Mouse (Mus musculus) heart, embryonic 13.5 days (tissue): ENCODE data around the gene Galt. TPM values are rescaled to one million over a fixed set of nuclear protein-coding genes. Genes with fewer than 3 reads are reported as not detected.

Experiments used
- ATAC-seq: fragments of 200-750 bp; cut with Nextera tagmentation; 2 replicates; pipeline ENCODE4 v1.8.0; 2017; ENCODE audit warnings: moderate TSS enrichment; ENCODE audit not compliant: insufficient number of reproducible peaks, low FRiP score, low TSS enrichment; ENCODE audit errors: extremely low read depth
- H3K27ac ChIP-seq: fragments of 300-500 bp; sonication (generic); replicated peaks from 2 replicates; pipeline ENCODE4 v1.5.1; 2015; ENCODE audit warnings: moderate library complexity, mild to moderate bottlenecking, inconsistent platforms
- H3K27me3 ChIP-seq: fragments of 300-500 bp; sonication (generic); replicated peaks from 2 replicates; pipeline ENCODE4 v1.6.1; 2015; ENCODE audit warnings: mild to moderate bottlenecking, inconsistent platforms
- H3K36me3 ChIP-seq: fragments of 300-500 bp; sonication (generic); 2 replicates; pipeline ENCODE4 v1.6.1; 2015; ENCODE audit warnings: mild to moderate bottlenecking, inconsistent platforms
- H3K4me1 ChIP-seq: fragments of 300-500 bp; sonication (generic); 2 replicates; pipeline ENCODE4 v1.6.1; 2015; ENCODE audit warnings: inconsistent platforms
- H3K4me2 ChIP-seq: fragments of 300-500 bp; sonication (generic); 2 replicates; pipeline ENCODE4 v1.6.1; 2015; ENCODE audit warnings: inconsistent platforms, mild to moderate bottlenecking, moderate library complexity
- H3K4me3 ChIP-seq: fragments of 300-500 bp; sonication (generic); 2 replicates; pipeline ENCODE4 v1.5.1; 2015; ENCODE audit warnings: moderate library complexity, mild to moderate bottlenecking, inconsistent platforms
- H3K9ac ChIP-seq: fragments of 300-500 bp; sonication (generic); 2 replicates; pipeline ENCODE4 v1.6.1; 2015; ENCODE audit warnings: inconsistent platforms, mild to moderate bottlenecking, moderate library complexity
- H3K9me3 ChIP-seq: fragments of 300-500 bp; sonication (generic); 2 replicates; pipeline ENCODE4 v1.6.1; 2016; ENCODE audit warnings: inconsistent platforms
- WGBS: fragments of 180-500 bp; shearing (Covaris S2); methylation state at CpG from one replicate; pipeline ENCODE4 v1.1.7; 2015; ENCODE audit warnings: mixed read lengths; 5-methylcytosine and 5-hydroxymethylcytosine counted together
- polyA plus RNA-seq: library from polyadenylated mRNA; unstranded; fragments of >200 nt; fragmentation: Nextera tagmentation; extraction: Ambion mirVana; gene quantifications from 2 replicates; pipeline ENCODE4 v1.2.1, GENCODE M21; 2015

Gene Galt
- polyA plus RNA-seq, 1 experiment from 2014 or later: 54.1 TPM

DNA sequence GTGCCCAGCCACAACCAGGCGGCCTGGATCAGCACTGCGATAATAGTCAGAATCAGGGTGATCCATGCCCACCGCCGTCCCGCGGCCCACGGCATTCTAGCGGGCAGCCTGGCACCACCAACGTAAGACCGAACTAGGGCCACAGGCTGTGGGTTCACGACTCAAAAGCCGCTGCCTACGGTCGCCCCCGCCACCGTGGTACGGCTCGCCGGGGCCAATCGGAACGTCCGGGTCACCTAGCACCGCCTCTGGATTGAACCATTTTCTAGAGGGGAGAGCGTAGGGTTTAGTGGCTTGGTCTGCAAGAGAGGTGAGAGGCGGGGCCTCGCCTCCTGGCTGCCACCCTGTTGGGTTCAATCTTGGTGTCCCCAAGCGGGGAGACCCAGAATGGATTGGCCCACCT lies 13.9 kb upstream of the Galt start:
- ATAC-seq: peak; percentile 89
- WGBS: under 1% methylated on average over 27 of the region's 27 CpGs

GRCm38 (mm10) chr4:41744131-41744530 lies 10.9 kb upstream of the Galt start:
- Histone ChIP-seq H3K9ac (no peak overlapping the region), H3K4me3 (no peak overlapping the region), H3K36me3 (peaks cover 35% of the 10 kb centered on the region), H3K4me2 (no peak overlapping the region), H3K27me3 (no peaks in the 10 kb centered on the region; the same call in 1 of the 2 replicates), H3K4me1 (peaks cover 16% of the 10 kb centered on the region), H3K27ac (no peak overlapping the region), H3K9me3 (peaks cover 13% of the 10 kb centered on the region)
- ATAC-seq: no peak
- WGBS: 60% methylated on average over 2 of the region's 2 CpGs

More for the DNA sequence above, 13.9 kb upstream of the Galt start:
- Histone ChIP-seq H3K9me3 (peaks cover 4% of the 10 kb centered on the region), H3K4me3 (peak overlapping the region; percentile 68), H3K9ac (peak overlapping the region; percentile 83), H3K36me3 (peaks cover 19% of the 10 kb centered on the region), H3K4me1 (peaks cover 16% of the 10 kb centered on the region), H3K4me2 (peak overlapping the region; percentile 94), H3K27me3 (no peaks in the 10 kb centered on the region; the same call in 1 of the 2 replicates), H3K27ac (peak overlapping the region; percentile 79)

DNA sequence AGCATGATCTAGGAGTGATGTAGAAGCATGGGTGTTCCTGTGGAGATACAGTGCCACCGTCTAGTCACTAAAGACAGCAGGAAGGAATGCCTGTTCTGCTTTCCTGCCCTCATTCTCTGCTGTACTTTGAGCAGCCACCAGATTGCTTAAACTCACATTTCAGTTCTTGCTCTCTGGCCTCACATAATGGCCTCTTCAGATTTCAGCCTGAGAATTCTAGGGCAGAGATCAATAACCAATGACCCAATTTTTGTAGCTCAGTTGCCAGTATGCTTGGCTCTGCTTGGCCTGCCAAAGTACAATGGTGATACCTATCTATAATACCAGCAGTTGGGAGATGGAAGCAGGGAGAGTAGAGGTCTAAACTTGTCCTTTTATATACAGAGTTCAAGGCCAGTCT lies 10.0 kb upstream of the Galt start:
- Histone ChIP-seq H3K4me1 (peaks cover 10% of the 10 kb centered on the region), H3K4me2 (no peak overlapping the region), H3K9me3 (peaks cover 13% of the 10 kb centered on the region), H3K9ac (no peak overlapping the region), H3K27ac (no peak overlapping the region), H3K27me3 (no peaks in the 10 kb centered on the region; the same call in 1 of the 2 replicates), H3K36me3 (peaks cover 31% of the 10 kb centered on the region), H3K4me3 (no peak overlapping the region)
- WGBS: 52% methylated on average over 1 of the region's 1 CpGs
- ATAC-seq: no peak

- Histone ChIP-seq H3K9ac (peak within 1 kb of the TSS; percentile 87), H3K27me3 (no peaks in the 10 kb centered on the region), H3K4me1 (peaks cover 42% of the 10 kb centered on the region), H3K27ac (peak within 1 kb of the TSS; percentile 94), H3K4me2 (peak within 1 kb of the TSS; percentile 78), H3K4me3 (peak within 1 kb of the TSS; percentile 76), H3K9me3 (no peaks in the 10 kb centered on the region), H3K36me3 (peaks cover 24% of the 10 kb centered on the region)
- peak; percentile 69 for ATAC-seq
- WGBS: under 1% methylated on average over 57 of the region's 57 CpGs
These were observed 594 bp downstream of the Galt start, which contains the start of gene Sigmar1 for GRCm38 (mm10) chr4:41755338-41756305. Gene Sigmar1 (minus strand): TSS chr4:41756157.

- 66% methylated on average over 8 of the region's 8 CpGs for WGBS
- H3K27ac ChIP-seq: peak overlapping the region; percentile 94
- no peaks in the 10 kb centered on the region for H3K27me3 ChIP-seq
- ATAC-seq: no peak
- H3K4me3 ChIP-seq: peak overlapping the region; percentile 76
- H3K4me1 ChIP-seq: peaks cover 50% of the 10 kb centered on the region
- H3K9ac ChIP-seq: peak overlapping the region; percentile 87
- no peaks in the 10 kb centered on the region for H3K9me3 ChIP-seq
- H3K36me3 ChIP-seq: peaks cover 24% of the 10 kb centered on the region
- H3K4me2 ChIP-seq: peak overlapping the region; percentile 78
These were observed 1.4 kb downstream of the Galt start for GRCm38 (mm10) chr4:41756440-41756839.

- ATAC-seq: no peak
- Histone ChIP-seq H3K27me3 (no peaks in the 10 kb centered on the region), H3K9ac (no peak overlapping the region), H3K4me3 (no peak overlapping the region), H3K9me3 (no peaks in the 10 kb centered on the region), H3K4me1 (peaks cover 59% of the 10 kb centered on the region), H3K36me3 (peaks cover 24% of the 10 kb centered on the region), H3K4me2 (no peak overlapping the region), H3K27ac (no peak overlapping the region)
- 82% methylated on average over 13 of the region's 13 CpGs for WGBS
These were observed 2.3 kb downstream of the Galt start for GRCm38 (mm10) chr4:41757321-41757720.

DNA sequence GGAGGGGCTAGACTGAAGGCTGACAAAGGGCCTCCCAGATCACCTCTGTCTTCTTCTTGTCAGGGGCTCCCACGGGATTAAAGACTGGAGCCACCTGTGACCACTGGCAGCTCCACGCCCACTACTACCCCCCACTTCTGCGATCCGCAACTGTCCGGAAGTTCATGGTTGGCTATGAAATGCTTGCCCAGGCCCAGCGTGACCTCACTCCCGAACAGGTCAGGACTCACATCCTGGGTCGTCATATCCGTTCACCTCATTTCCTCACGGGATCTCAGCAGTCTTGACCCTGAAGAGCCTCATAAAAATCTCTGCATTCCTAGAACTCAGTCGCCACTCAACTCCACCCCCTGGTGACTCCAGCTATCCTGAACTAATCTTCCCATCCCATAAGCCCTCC lies 3.0 kb downstream of the Galt start:
- ATAC-seq: no peak
- 81% methylated on average over 11 of the region's 11 CpGs for WGBS
- no peak overlapping the region for H3K4me3 ChIP-seq
- H3K9ac ChIP-seq: peak overlapping the region; percentile 4; the same call in 1 of the 2 replicates
- H3K4me1 ChIP-seq: peaks cover 66% of the 10 kb centered on the region
- no peak overlapping the region for H3K4me2 ChIP-seq
- no peaks in the 10 kb centered on the region for H3K9me3 ChIP-seq
- H3K36me3 ChIP-seq: peaks cover 24% of the 10 kb centered on the region
- H3K27me3 ChIP-seq: no peaks in the 10 kb centered on the region
- no peak overlapping the region for H3K27ac ChIP-seq

DNA sequence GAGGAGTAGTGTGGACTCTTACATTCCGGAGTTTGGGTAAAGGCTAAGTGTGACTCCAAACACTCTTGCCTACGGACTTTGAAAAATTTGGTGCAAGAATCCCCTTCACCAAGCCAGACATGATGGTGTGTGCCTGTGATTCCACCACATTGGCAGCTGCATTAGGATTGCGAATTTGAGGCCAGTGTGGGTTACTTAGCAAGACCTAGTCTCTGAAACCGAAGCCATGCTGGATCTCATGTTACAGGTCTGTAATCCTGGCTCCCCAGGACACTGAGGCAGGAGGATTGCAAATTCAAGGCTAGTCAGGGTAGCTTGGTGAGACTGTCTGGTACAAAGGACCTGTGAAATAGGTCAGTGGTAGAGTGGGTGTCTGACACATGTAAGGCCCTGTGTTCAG lies 3.7 kb downstream of the Galt start:
- Histone ChIP-seq H3K4me1 (peaks cover 70% of the 10 kb centered on the region), H3K36me3 (peaks cover 24% of the 10 kb centered on the region), H3K4me3 (no peak overlapping the region), H3K27ac (peak overlapping the region; percentile 98), H3K27me3 (no peaks in the 10 kb centered on the region), H3K4me2 (no peak overlapping the region), H3K9me3 (no peaks in the 10 kb centered on the region), H3K9ac (no peak overlapping the region)
- WGBS: 90% methylated on average over 4 of the region's 4 CpGs
- ATAC-seq: no peak

DNA sequence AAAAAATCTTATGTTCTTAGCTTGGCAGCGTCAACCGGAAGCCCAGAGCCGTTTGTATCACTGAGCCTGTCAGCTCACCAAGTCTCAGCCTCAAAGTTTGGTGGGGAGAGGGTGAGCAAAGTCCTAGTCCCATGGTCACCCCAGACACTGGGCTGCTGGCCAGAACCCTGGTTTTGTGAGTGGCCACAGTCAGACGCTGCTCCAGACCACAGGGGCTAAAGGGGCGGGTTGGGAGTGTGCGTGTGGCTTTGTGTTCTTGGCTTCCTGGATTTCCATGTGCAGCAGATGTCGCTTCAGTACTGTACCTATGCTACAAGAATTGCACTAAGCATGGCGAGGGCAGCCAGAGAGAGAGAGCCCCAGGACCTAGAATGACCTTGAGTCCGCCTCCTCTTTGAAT lies 4.2 kb downstream of the Galt start:
- ATAC-seq: no peak
- Histone ChIP-seq H3K36me3 (peaks cover 24% of the 10 kb centered on the region), H3K9ac (peak overlapping the region; percentile 84), H3K27me3 (no peaks in the 10 kb centered on the region), H3K27ac (peak overlapping the region; percentile 98), H3K4me2 (peak overlapping the region; percentile 83), H3K4me3 (no peak overlapping the region), H3K4me1 (peaks cover 72% of the 10 kb centered on the region), H3K9me3 (no peaks in the 10 kb centered on the region)
- 45% methylated on average over 9 of the region's 9 CpGs for WGBS

DNA sequence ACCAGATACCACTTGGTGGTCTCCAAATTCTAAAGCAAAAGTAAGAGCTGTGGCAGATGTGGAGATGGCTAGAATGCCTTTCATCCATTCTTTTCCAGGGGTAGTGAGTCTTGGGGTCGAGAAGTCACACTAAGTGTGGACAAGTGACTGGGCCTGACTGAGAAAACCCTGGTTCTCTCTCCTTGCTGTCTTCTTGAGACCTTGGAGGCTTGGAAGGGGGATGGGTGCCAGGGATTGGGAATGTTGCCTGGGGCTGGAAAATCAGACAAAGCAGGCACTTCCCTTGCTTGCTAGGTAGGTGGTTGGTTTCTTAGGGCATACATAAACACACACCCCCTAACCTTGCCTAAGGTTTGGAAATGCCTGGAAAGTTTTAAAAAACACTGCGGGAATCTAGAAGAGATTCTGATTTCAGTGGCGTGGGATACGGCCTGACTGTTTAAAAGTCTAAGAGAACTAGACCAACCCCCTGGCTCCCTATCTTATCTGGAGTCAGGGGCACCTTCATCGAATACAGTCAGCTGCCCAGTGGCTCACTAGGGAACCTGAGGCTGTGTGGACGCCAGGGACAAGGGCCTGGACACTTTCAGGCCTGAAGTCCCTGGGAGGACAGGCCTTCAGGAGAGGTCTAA lies 4.7 kb downstream of the Galt start:
- WGBS: 15% methylated on average over 6 of the region's 6 CpGs
- ATAC-seq: peak; percentile 1; the same call in 1 of the 2 replicates
- peaks cover 24% of the 10 kb centered on the region for H3K36me3 ChIP-seq
- H3K27ac ChIP-seq: peak overlapping the region; percentile 98
- peak overlapping the region; percentile 84 for H3K9ac ChIP-seq
- H3K27me3 ChIP-seq: no peaks in the 10 kb centered on the region
- peak overlapping the region; percentile 83 for H3K4me2 ChIP-seq
- H3K4me3 ChIP-seq: peak overlapping the region; percentile 58
- H3K4me1 ChIP-seq: peaks cover 66% of the 10 kb centered on the region
- no peaks in the 10 kb centered on the region for H3K9me3 ChIP-seq

DNA sequence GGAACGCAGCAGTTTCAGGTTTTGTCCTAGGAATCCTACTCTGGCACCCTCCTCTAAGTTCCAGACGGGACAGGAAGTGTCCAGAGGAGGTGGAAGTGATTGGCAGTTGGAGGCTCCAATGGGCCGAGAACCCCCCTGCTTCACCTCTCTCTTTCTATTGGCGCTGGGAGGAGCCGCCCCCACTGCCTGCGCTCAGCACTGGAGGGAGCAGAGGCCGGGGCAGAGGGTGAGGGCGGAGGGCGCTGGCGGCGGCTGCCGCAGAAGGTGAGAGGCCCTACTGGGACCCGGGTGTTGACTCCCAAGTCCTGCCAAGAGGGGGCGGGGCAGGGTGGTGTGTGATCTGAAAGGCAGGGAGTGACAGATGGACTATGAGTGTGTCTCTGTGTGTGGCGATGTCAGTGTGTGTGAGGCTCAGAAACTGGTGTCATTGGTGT lies 5.3 kb downstream of the Galt start:
- H3K4me1 ChIP-seq: peaks cover 63% of the 10 kb centered on the region
- H3K27me3 ChIP-seq: no peaks in the 10 kb centered on the region
- ATAC-seq: peak; percentile 87
- H3K9ac ChIP-seq: peak overlapping the region; percentile 84
- peak overlapping the region; percentile 98 for H3K27ac ChIP-seq
- H3K36me3 ChIP-seq: peaks cover 24% of the 10 kb centered on the region
- no peaks in the 10 kb centered on the region for H3K9me3 ChIP-seq
- peak overlapping the region; percentile 58 for H3K4me3 ChIP-seq
- H3K4me2 ChIP-seq: peak overlapping the region; percentile 83
- WGBS: 2% methylated on average over 15 of the region's 15 CpGs
